Mouse (Mus musculus): ENCODE data around the gene Cd300ld. TPM values are rescaled to one million over a fixed set of nuclear protein-coding genes. Genes with fewer than 3 reads are reported as not detected.
"Not testable (repeated sequence)": the region's sequence is repeated elsewhere in the genome, so short reads cannot be mapped to it uniquely, and the experiment has no call there.

The Cd300ld gene
- polyA plus RNA-seq (2012; rRNA removed): 0.11 and 0.13 TPM in 2 replicates

DNA sequence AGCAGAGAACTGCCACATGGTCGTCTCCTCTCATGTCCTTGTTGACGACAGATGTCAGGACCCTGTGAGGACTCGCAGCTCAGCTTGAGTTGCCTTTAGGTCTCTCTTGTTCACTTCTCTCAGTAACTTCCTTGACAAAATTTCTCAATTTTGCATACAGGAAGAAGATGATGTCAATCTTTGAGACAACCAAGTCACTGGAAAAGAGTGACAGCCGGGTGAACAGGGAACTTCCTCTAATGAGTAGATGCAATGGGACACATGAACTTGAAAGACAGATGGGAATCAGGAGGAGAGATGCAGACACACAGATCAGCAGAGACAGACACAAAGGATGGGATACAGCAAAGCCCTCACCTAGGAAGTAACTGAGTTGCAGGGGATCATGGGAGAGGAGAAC, at the start of gene Cd300ld:
Cd300ld (minus strand) TSS at position 130 of the 400 bp plus-strand sequence.
- no peak for DNase-seq
- Histone ChIP-seq H3K27me3 (ENCODE audit: control insufficient read depth, insufficient read depth, low read length) (no peaks in the 10 kb centered on the region), H3K4me1 (ENCODE audit: control insufficient read depth, insufficient read depth, low read length) (no peaks in the 10 kb centered on the region), H3K4me3 (replicated peaks; ENCODE audit: insufficient read depth, low read depth, low read length) (no peak within 1 kb of the TSS), H3K27ac (ENCODE audit: insufficient read depth, low read length) (no peak within 1 kb of the TSS)
- TF ChIP-seq POLR2A (IDR thresholded peaks at IDR 0.05; ENCODE audit: borderline replicate concordance, insufficient read depth, low read length) (no peak), CTCF (IDR thresholded peaks at IDR 0.05; ENCODE audit: borderline replicate concordance, insufficient read depth, low read depth, low read length) (no peak)
- 86% methylated on average over 4 of the region's 4 CpGs for WGBS

DNA sequence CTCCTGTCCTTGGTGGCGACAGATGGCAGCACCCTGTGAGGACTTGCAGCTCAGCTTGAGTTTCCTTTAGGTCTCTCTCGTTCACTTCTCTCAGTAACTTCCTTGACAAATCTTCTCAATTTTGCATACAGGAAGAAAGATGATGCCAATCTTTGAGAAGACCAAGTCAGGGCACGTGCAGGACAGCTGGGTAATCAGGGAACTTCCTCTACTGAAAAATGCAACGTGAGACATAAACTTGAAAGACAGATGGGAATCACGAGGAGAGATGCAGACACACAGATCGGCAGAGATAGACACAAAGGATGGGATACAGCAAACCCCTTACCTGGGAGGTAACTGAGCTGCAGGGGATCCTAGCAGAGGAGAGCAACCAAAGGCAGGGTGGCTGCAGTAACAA, 47.9 kb upstream of the Cd300ld start, which contains the start of gene Cd300ld5:
Cd300ld5 (minus strand) TSS at position 101 of the 400 bp plus-strand sequence.
- DNase-seq; H3K4me1 ChIP-seq (ENCODE audit: control insufficient read depth, insufficient read depth, low read length); H3K27ac ChIP-seq (ENCODE audit: insufficient read depth, low read length); H3K4me3 ChIP-seq (replicated peaks; ENCODE audit: insufficient read depth, low read depth, low read length); H3K27me3 ChIP-seq (ENCODE audit: control insufficient read depth, insufficient read depth, low read length): not testable (repeated sequence)
- no CpG with 5 or more reads among the region's 6 CpGs for WGBS

DNA sequence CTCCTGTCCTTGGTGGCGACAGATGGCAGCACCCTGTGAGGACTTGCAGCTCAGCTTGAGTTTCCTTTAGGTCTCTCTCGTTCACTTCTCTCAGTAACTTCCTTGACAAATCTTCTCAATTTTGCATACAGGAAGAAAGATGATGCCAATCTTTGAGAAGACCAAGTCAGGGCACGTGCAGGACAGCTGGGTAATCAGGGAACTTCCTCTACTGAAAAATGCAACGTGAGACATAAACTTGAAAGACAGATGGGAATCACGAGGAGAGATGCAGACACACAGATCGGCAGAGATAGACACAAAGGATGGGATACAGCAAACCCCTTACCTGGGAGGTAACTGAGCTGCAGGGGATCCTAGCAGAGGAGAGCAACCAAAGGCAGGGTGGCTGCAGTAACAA, 37.2 kb upstream of the Cd300ld start, which contains the start of gene Cd300ld4:
Cd300ld4 (minus strand) TSS at position 101 of the 400 bp plus-strand sequence.
- not testable (repeated sequence) for H3K4me3 ChIP-seq (replicated peaks; ENCODE audit: insufficient read depth, low read depth, low read length); H3K27me3 ChIP-seq (ENCODE audit: control insufficient read depth, insufficient read depth, low read length); H3K27ac ChIP-seq (ENCODE audit: insufficient read depth, low read length); H3K4me1 ChIP-seq (ENCODE audit: control insufficient read depth, insufficient read depth, low read length); DNase-seq
- no CpG with 5 or more reads among the region's 6 CpGs for WGBS

DNA sequence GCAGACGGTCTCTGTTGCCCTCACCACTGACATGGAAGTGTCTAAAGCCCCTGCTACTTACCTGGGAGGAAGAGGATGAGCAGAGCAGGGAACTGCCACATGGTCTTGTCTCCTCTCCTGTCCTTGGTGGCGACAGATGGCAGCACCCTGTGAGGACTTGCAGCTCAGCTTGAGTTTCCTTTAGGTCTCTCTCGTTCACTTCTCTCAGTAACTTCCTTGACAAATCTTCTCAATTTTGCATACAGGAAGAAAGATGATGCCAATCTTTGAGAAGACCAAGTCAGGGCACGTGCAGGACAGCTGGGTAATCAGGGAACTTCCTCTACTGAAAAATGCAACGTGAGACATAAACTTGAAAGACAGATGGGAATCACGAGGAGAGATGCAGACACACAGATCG, 26.4 kb upstream of the Cd300ld start, which contains the start of gene Cd300ld2:
Cd300ld2 (minus strand) TSS at position 101 of the 400 bp plus-strand sequence.
- not testable (repeated sequence) for H3K4me3 ChIP-seq (replicated peaks; ENCODE audit: insufficient read depth, low read depth, low read length); H3K27me3 ChIP-seq (ENCODE audit: control insufficient read depth, insufficient read depth, low read length); H3K27ac ChIP-seq (ENCODE audit: insufficient read depth, low read length); H3K4me1 ChIP-seq (ENCODE audit: control insufficient read depth, insufficient read depth, low read length); DNase-seq
- no CpG with 5 or more reads among the region's 7 CpGs for WGBS

DNA sequence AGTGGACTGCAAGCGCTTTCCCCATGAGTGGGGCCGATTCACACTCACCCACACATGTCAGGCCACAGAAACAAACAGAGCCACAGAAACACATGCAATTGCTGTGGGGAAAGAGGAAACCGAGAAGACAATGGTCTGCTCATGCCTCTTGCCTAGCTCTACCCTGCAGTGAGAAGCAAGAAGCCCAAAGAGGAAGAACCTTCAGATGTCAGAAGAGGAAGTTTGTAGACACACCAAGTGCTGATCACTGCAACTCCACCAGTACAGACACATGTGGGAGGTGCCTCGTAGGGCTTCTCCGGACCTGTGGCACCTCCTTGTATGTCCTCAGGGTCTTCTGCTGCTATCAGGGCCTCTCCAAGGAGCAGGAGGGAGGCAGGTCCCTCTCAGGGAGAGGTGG, 14.3 kb upstream of the Cd300ld start:
- 89% methylated on average over 5 of the region's 5 CpGs for WGBS
- H3K27me3 ChIP-seq (ENCODE audit: control insufficient read depth, insufficient read depth, low read length): no peaks in the 10 kb centered on the region
- DNase-seq: no peak

DNA sequence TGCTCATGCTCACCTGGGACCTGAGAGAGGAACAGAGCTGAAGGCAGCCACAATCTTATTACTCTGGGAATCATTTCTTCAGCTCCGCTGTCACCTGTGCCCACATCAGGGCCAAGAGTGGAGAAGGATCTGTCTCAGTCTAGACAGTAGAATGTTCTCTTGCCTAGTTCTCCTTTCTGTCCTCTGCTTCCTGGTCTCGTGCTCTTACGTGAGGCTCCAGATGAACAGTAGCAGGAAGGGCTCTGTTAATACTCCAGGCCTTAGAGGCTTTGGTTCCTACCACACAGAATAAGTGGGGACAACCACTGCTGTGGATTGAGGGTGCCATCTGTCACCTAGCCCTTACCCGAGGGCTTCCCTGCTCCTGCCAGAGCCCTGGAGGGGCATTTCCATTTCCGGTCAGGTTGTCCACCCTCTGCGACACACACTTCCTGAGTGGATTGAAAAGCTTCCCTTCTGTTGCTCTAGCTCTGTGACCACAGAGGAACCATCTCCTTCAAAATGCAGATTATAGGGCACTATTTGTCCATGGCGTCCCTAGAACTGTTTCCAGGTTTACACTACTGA, 11.8 kb upstream of the Cd300ld start, which contains the start of gene Cd300c2:
Cd300c2 (minus strand) TSS at position 407 of the 567 bp plus-strand sequence.
- TF ChIP-seq CTCF (IDR thresholded peaks at IDR 0.05; ENCODE audit: borderline replicate concordance, insufficient read depth, low read depth, low read length): no peak
- TF ChIP-seq POLR2A (IDR thresholded peaks at IDR 0.05; ENCODE audit: borderline replicate concordance, insufficient read depth, low read length): no peak
- DNase-seq: peak in 1 of 2 experiments; percentile 27
- no peak within 1 kb of the TSS for H3K27ac ChIP-seq (ENCODE audit: insufficient read depth, low read length)
- no peak within 1 kb of the TSS for H3K4me3 ChIP-seq (replicated peaks; ENCODE audit: insufficient read depth, low read depth, low read length)
- 49% methylated on average over 7 of the region's 7 CpGs for WGBS
- H3K27me3 ChIP-seq (ENCODE audit: control insufficient read depth, insufficient read depth, low read length): no peaks in the 10 kb centered on the region
- H3K4me1 ChIP-seq (ENCODE audit: control insufficient read depth, insufficient read depth, low read length): peaks cover 11% of the 10 kb centered on the region

More for the DNA sequence above, 14.3 kb upstream of the Cd300ld start:
- H3K4me3 ChIP-seq (replicated peaks; ENCODE audit: insufficient read depth, low read depth, low read length): no peak overlapping the region
- no peak for TF ChIP-seq CTCF (IDR thresholded peaks at IDR 0.05; ENCODE audit: borderline replicate concordance, insufficient read depth, low read depth, low read length)
- no peak for TF ChIP-seq POLR2A (IDR thresholded peaks at IDR 0.05; ENCODE audit: borderline replicate concordance, insufficient read depth, low read length)
- no peak overlapping the region for H3K27ac ChIP-seq (ENCODE audit: insufficient read depth, low read length)
- peaks cover 7% of the 10 kb centered on the region for H3K4me1 ChIP-seq (ENCODE audit: control insufficient read depth, insufficient read depth, low read length)

DNA sequence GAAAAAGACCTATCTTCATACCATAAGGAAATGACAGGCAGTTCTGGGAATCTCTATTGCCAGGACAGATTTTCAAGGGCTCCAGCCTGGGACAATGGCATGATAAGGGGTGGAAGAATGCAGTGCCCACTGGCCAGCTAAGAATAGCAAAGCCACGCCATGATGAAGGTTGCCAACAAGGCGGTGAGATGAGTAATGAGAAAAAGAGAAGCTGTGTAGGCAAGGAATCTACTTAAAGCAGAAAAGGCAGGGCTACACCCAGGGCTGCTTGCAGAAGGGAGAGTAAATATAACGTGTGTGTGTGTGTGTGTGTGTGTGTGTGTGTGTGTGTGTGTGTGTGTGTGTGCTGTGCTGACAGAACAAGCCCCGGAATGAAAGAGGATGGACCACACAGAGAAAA, 7.9 kb downstream of the Cd300ld start:
- no peaks in the 10 kb centered on the region for H3K4me1 ChIP-seq (ENCODE audit: control insufficient read depth, insufficient read depth, low read length)
- no peaks in the 10 kb centered on the region for H3K27me3 ChIP-seq (ENCODE audit: control insufficient read depth, insufficient read depth, low read length)
- no peak overlapping the region for H3K27ac ChIP-seq (ENCODE audit: insufficient read depth, low read length)
- DNase-seq: no peak
- TF ChIP-seq CTCF (IDR thresholded peaks at IDR 0.05; ENCODE audit: borderline replicate concordance, insufficient read depth, low read depth, low read length): no peak
- no peak for TF ChIP-seq POLR2A (IDR thresholded peaks at IDR 0.05; ENCODE audit: borderline replicate concordance, insufficient read depth, low read length)
- H3K4me3 ChIP-seq (replicated peaks; ENCODE audit: insufficient read depth, low read depth, low read length): no peak overlapping the region
- 69% methylated on average over 4 of the region's 4 CpGs for WGBS

DNA sequence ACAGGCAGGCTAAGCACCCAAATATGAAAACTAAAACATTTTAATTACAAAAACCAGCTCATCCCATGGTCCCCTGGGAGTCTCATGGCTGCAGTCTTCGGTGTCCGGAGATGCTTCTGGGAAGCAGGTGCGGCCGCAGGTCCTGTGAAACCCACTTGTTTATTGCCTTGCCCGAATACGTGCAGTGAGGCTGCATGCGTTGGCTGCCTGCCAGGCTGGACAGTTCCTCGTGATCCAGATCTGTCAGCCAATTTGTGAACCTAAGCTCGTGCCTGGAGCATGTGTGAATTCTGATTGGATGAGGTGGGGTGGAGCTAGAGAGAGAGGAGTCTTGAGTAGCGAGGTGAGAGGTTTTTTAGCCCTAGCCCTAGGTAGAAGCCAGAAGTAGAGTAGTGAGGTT, 17.0 kb downstream of the Cd300ld start:
- Histone ChIP-seq H3K4me1 (ENCODE audit: control insufficient read depth, insufficient read depth, low read length) (no peaks in the 10 kb centered on the region; the same call in 1 of the 2 replicates), H3K27me3 (ENCODE audit: control insufficient read depth, insufficient read depth, low read length) (no peaks in the 10 kb centered on the region), H3K4me3 (replicated peaks; ENCODE audit: insufficient read depth, low read depth, low read length) (no peak overlapping the region), H3K27ac (ENCODE audit: insufficient read depth, low read length) (no peak overlapping the region)
- DNase-seq: peak in 1 of 2 experiments; percentile 20
- 27% methylated on average over 10 of the region's 10 CpGs for WGBS
- TF ChIP-seq POLR2A (IDR thresholded peaks at IDR 0.05; ENCODE audit: borderline replicate concordance, insufficient read depth, low read length) (no peak), CTCF (IDR thresholded peaks at IDR 0.05; ENCODE audit: borderline replicate concordance, insufficient read depth, low read depth, low read length) (no peak)

Measured in cerebellum, adult 2 months (tissue).